Mouse (Mus musculus): ENCODE measurements around the gene Ptprk. TPM values are rescaled to one million over a fixed set of nuclear protein-coding genes. Genes with fewer than 3 reads are reported as not detected.

Ptprk gene
- total RNA-seq, 2 experiments from 2014 or later: 5.1 to 5.2 TPM

Small RNA genes within 50 kb of the gene (microRNA-seq; reads per million reads assigned to microRNA genes)
- 0 reads per million in 2 experiments for gene Gm22370 (ENCODE audit: borderline replicate concordance in 2 of 2)
